Mouse (Mus musculus): ENCODE data around the gene Pak4. TPM values are rescaled to one million over a fixed set of nuclear protein-coding genes. Genes with fewer than 3 reads are reported as not detected.

Pak4 gene
- polyA plus RNA-seq, 1 experiment from 2014 or later, result 28.0 TPM

GRCm38 (mm10) chr7:28603136-28603535 lies 5.2 kb upstream of the Pak4 start:
- Histone ChIP-seq H3K27ac (no peak overlapping the region), H3K4me3 (replicated peaks) (no peak overlapping the region), H3K9me3 (no peaks in the 10 kb centered on the region), H3K36me3 (no peaks in the 10 kb centered on the region), H3K4me2 (replicated peaks) (no peak overlapping the region), H3K9ac (replicated peaks) (no peak overlapping the region), H3K27me3 (no peaks in the 10 kb centered on the region), H3K4me1 (replicated peaks) (peaks cover 6% of the 10 kb centered on the region; the same call in 1 of the 2 replicates)
- 69% methylated on average over 5 of the region's 5 CpGs for WGBS
- ATAC-seq, result no peak

GRCm38 (mm10) chr7:28601668-28602067 lies 3.7 kb upstream of the Pak4 start:
- Histone ChIP-seq H3K9ac (replicated peaks) (no peak overlapping the region), H3K27ac (no peak overlapping the region), H3K4me2 (replicated peaks) (no peak overlapping the region), H3K36me3 (no peaks in the 10 kb centered on the region), H3K4me3 (replicated peaks) (no peak overlapping the region), H3K9me3 (no peaks in the 10 kb centered on the region), H3K4me1 (replicated peaks) (peaks cover 15% of the 10 kb centered on the region), H3K27me3 (no peaks in the 10 kb centered on the region)
- WGBS, result 30% methylated on average over 7 of the region's 7 CpGs
- ATAC-seq, result no peak

- 0 out of 2 replicates have a peak overlapping the region, but pooled peaks have one; percentile 19 for H3K9ac ChIP-seq (replicated peaks)
- H3K4me1 ChIP-seq (replicated peaks), result peaks cover 21% of the 10 kb centered on the region
- H3K9me3 ChIP-seq, result no peaks in the 10 kb centered on the region
- ATAC-seq, result no peak
- 14% methylated on average over 11 of the region's 11 CpGs for WGBS
- no peaks in the 10 kb centered on the region for H3K27me3 ChIP-seq
- H3K36me3 ChIP-seq, result no peaks in the 10 kb centered on the region
- H3K27ac ChIP-seq, result no peak overlapping the region
- H3K4me3 ChIP-seq (replicated peaks), result no peak overlapping the region
- no peak overlapping the region for H3K4me2 ChIP-seq (replicated peaks)
Measured at GRCm38 (mm10) chr7:28601029-28601428, 3.0 kb upstream of the Pak4 start.

GRCm38 (mm10) chr7:28598951-28599350 lies 966 bp upstream of the Pak4 start:
- ATAC-seq, result no peak
- Histone ChIP-seq H3K27me3 (no peaks in the 10 kb centered on the region), H3K9ac (replicated peaks) (no peak overlapping the region), H3K4me1 (replicated peaks) (peaks cover 34% of the 10 kb centered on the region), H3K9me3 (no peaks in the 10 kb centered on the region), H3K4me2 (replicated peaks) (no peak overlapping the region), H3K27ac (no peak overlapping the region), H3K4me3 (replicated peaks) (no peak overlapping the region), H3K36me3 (no peaks in the 10 kb centered on the region)
- WGBS, result 61% methylated on average over 2 of the region's 2 CpGs

GRCm38 (mm10) chr7:28597277-28597570 lies 761 bp downstream of the Pak4 start:
- 14% methylated on average over 9 of the region's 9 CpGs for WGBS
- Histone ChIP-seq H3K27me3 (no peaks in the 10 kb centered on the region), H3K27ac (peak overlapping the region; percentile 48), H3K4me1 (replicated peaks) (peaks cover 49% of the 10 kb centered on the region), H3K9ac (replicated peaks) (peak overlapping the region; percentile 77), H3K4me2 (replicated peaks) (peak overlapping the region; percentile 76), H3K4me3 (replicated peaks) (peak overlapping the region; percentile 62), H3K36me3 (no peaks in the 10 kb centered on the region), H3K9me3 (no peaks in the 10 kb centered on the region)
- peak; percentile 22 for ATAC-seq

GRCm38 (mm10) chr7:28596436-28597276 lies 1.3 kb downstream of the Pak4 start:
- H3K9ac ChIP-seq (replicated peaks), result peak overlapping the region; percentile 77
- no peaks in the 10 kb centered on the region for H3K9me3 ChIP-seq
- peak overlapping the region; percentile 62 for H3K4me3 ChIP-seq (replicated peaks)
- H3K4me1 ChIP-seq (replicated peaks), result peaks cover 51% of the 10 kb centered on the region
- H3K4me2 ChIP-seq (replicated peaks), result peak overlapping the region; percentile 76
- no peaks in the 10 kb centered on the region for H3K27me3 ChIP-seq
- 41% methylated on average over 20 of the region's 20 CpGs for WGBS
- H3K27ac ChIP-seq, result peak overlapping the region; percentile 48
- ATAC-seq, result peak; percentile 1; the same call in 1 of the 2 replicates
- no peaks in the 10 kb centered on the region for H3K36me3 ChIP-seq

GRCm38 (mm10) chr7:28595751-28596435 lies 2.1 kb downstream of the Pak4 start:
- Histone ChIP-seq H3K9ac (replicated peaks) (peak overlapping the region; percentile 77; the same call in 1 of the 2 replicates), H3K4me3 (replicated peaks) (peak overlapping the region; percentile 62; the same call in 1 of the 2 replicates)

GRCm38 (mm10) chr7:28593206-28594111 lies 4.5 kb downstream of the Pak4 start:
- H3K9ac ChIP-seq (replicated peaks), result peak overlapping the region; percentile 17
- WGBS, result 67% methylated on average over 14 of the region's 14 CpGs
- no peaks in the 10 kb centered on the region for H3K9me3 ChIP-seq
- H3K4me2 ChIP-seq (replicated peaks), result no peak overlapping the region
- no peaks in the 10 kb centered on the region for H3K27me3 ChIP-seq
- H3K4me1 ChIP-seq (replicated peaks), result peaks cover 51% of the 10 kb centered on the region
- no peak overlapping the region for H3K4me3 ChIP-seq (replicated peaks)
- ATAC-seq, result no peak
- H3K27ac ChIP-seq, result no peak overlapping the region
- no peaks in the 10 kb centered on the region for H3K36me3 ChIP-seq

More at GRCm38 (mm10) chr7:28595751-28596435, 2.1 kb downstream of the Pak4 start:
- no peaks in the 10 kb centered on the region for H3K9me3 ChIP-seq
- H3K4me2 ChIP-seq (replicated peaks), result peak overlapping the region; percentile 76
- no peaks in the 10 kb centered on the region for H3K36me3 ChIP-seq
- peaks cover 51% of the 10 kb centered on the region for H3K4me1 ChIP-seq (replicated peaks)
- no peaks in the 10 kb centered on the region for H3K27me3 ChIP-seq
- no peak overlapping the region for H3K27ac ChIP-seq
- ATAC-seq, result no peak
- 85% methylated on average over 8 of the region's 8 CpGs for WGBS

GRCm38 (mm10) chr7:28591862-28592261 lies 6.1 kb downstream of the Pak4 start:
- Histone ChIP-seq H3K9ac (replicated peaks) (no peak overlapping the region), H3K27me3 (no peaks in the 10 kb centered on the region), H3K4me1 (replicated peaks) (peaks cover 59% of the 10 kb centered on the region), H3K4me3 (replicated peaks) (no peak overlapping the region), H3K4me2 (replicated peaks) (no peak overlapping the region), H3K36me3 (no peaks in the 10 kb centered on the region), H3K27ac (no peak overlapping the region), H3K9me3 (no peaks in the 10 kb centered on the region)
- ATAC-seq, result no peak
- 75% methylated on average over 1 of the region's 1 CpGs for WGBS

GRCm38 (mm10) chr7:28587644-28588043 lies 10.3 kb downstream of the Pak4 start:
- no peak for ATAC-seq

GRCm38 (mm10) chr7:28586663-28587411 lies 11.1 kb downstream of the Pak4 start:
- Histone ChIP-seq H3K4me3 (replicated peaks) (no peak overlapping the region), H3K27ac (0 out of 2 replicates have a peak overlapping the region, but pooled peaks have one; percentile 26), H3K4me2 (replicated peaks) (no peak overlapping the region), H3K9ac (replicated peaks) (0 out of 2 replicates have a peak overlapping the region, but pooled peaks have one; percentile 5), H3K4me1 (replicated peaks) (peaks cover 45% of the 10 kb centered on the region), H3K27me3 (no peaks in the 10 kb centered on the region), H3K36me3 (no peaks in the 10 kb centered on the region), H3K9me3 (no peaks in the 10 kb centered on the region)
- 0 out of 2 replicates have a peak, but pooled peaks have one; percentile 24 for ATAC-seq
- WGBS, result 71% methylated on average over 6 of the region's 6 CpGs

More at GRCm38 (mm10) chr7:28587644-28588043, 10.3 kb downstream of the Pak4 start:
- Histone ChIP-seq H3K4me1 (replicated peaks) (peaks cover 48% of the 10 kb centered on the region), H3K9ac (replicated peaks) (no peak overlapping the region), H3K9me3 (no peaks in the 10 kb centered on the region), H3K36me3 (no peaks in the 10 kb centered on the region), H3K4me3 (replicated peaks) (no peak overlapping the region), H3K27me3 (no peaks in the 10 kb centered on the region), H3K4me2 (replicated peaks) (no peak overlapping the region), H3K27ac (no peak overlapping the region)
